Mouse (Mus musculus): ENCODE measurements around the gene Uqcr10.

DNA sequence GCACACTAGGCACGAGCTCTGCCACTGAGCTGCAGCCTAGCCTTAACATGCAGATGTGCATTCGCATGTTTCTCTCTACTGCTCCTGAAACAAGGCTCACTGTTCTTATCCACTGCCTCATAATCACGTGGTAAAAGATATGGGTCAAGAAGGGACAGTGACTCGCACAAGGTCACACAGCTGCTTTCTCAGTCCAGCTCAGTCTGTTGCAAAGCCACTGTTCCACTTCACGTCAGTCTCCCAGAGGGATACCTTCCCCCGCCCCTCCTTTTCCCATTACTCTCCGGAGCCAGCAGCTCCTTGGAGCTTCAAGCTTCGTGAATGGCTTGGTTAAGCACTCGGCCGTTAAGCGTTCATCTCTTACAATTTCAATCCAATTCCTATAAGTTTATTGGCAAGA is 16.3 kb upstream of the Uqcr10 start:
- no peak for TF ChIP-seq JUND (IDR thresholded peaks at IDR 0.05; ENCODE audit: low read depth, low read length)
- TF ChIP-seq CTCF (IDR thresholded peaks at IDR 0.05 in 2 of 3, conservative IDR thresholded peaks at IDR 0.05 in 1 of 3; ENCODE audit: control insufficient read depth in 1 of 3, insufficient read depth in 1 of 3, low read depth in 2 of 3, low read length in 3 of 3, poor library complexity in 1 of 3, severe bottlenecking in 1 of 3): no peak
- no peak for TF ChIP-seq POLR2A (IDR thresholded peaks at IDR 0.05; ENCODE audit: control insufficient read depth in 1 of 2, insufficient read depth in 1 of 2, low read depth in 1 of 2, low read length in 2 of 2, poor library complexity in 1 of 2)
- no peak for TF ChIP-seq EP300 (IDR thresholded peaks at IDR 0.05; ENCODE audit: low read depth in 1 of 2, low read length in 2 of 2)
- TF ChIP-seq CHD2 (IDR thresholded peaks at IDR 0.05; ENCODE audit: low read length): no peak
- TF ChIP-seq NRF1 (IDR thresholded peaks at IDR 0.05; ENCODE audit: insufficient read depth, low read depth, low read length, poor library complexity, severe bottlenecking): no peak
- no peak for TF ChIP-seq ZNF384 (IDR thresholded peaks at IDR 0.05; ENCODE audit: low read depth, low read length)
- no peak for TF ChIP-seq MAZ (IDR thresholded peaks at IDR 0.05; ENCODE audit: low read depth, low read length)
- no peak for TF ChIP-seq NELFE (IDR thresholded peaks at IDR 0.05; ENCODE audit: low read depth, low read length)
- TF ChIP-seq BHLHE40 (IDR thresholded peaks at IDR 0.05; ENCODE audit: borderline replicate concordance, low read depth, low read length): no peak
- no peak for TF ChIP-seq SIN3A (IDR thresholded peaks at IDR 0.05; ENCODE audit: low read length)
- TF ChIP-seq POLR2AphosphoS5 (IDR thresholded peaks at IDR 0.05; ENCODE audit: borderline replicate concordance, low read depth, low read length): no peak
- no peak for TF ChIP-seq ELF1 (IDR thresholded peaks at IDR 0.05; ENCODE audit: low read depth, low read length)
- TF ChIP-seq MAX (IDR thresholded peaks at IDR 0.05; ENCODE audit: low read length): no peak
